Mouse (Mus musculus) liver, embryonic 14.5 days (tissue): ENCODE measurements around the gene Afg1l.

Source experiments
- CTCF ChIP-seq: IDR thresholded peaks from 2 replicates; pipeline ENCODE4 v1.5.1; 2016; ENCODE audit warnings: antibody characterized with exemption, low read depth, control low read depth
- EP300 ChIP-seq: IDR thresholded peaks from 2 replicates; pipeline ENCODE4 v1.6.1; 2016; ENCODE audit warnings: antibody characterized with exemption, low read depth

DNA sequence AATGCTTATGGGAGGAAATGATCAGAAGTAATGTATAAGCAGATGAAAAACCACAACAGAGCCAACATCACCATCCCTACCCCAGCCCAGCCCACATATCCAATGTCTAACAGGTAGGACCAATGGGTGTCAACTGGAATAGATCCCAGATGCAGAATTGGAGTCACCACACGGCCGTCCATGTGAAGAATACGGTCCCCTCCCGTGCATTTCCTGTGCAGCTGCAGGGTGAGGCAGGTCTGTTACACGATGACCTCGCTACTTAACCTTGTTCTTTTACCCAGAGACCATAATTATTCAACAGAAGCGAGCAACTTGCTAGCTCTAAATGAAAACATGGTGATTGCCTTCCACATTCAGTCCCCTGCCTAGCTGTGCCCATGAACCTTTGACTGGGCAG lies 178.4 kb downstream of the Afg1l start:
- no peak for TF ChIP-seq EP300
- TF ChIP-seq CTCF: no peak
